Mouse (Mus musculus) stomach, postnatal 0 days (tissue): ENCODE data around the gene Atoh1.
A peak's percentile ranks its signal among the peaks of the same experiment; 100 is the strongest.

ENCODE experiments used
- CTCF ChIP-seq: IDR thresholded peaks from 2 replicates; pipeline ENCODE4 v1.5.1; 2016; ENCODE audit warnings: antibody characterized with exemption, low read depth, mild to moderate bottlenecking, moderate library complexity
- EP300 ChIP-seq: optimal IDR thresholded peaks from 2 replicates; pipeline ENCODE3; 2016; ENCODE audit warnings: antibody characterized with exemption

GRCm38 (mm10) chr6:64683974-64684373 lies 45.0 kb upstream of the Atoh1 start:
- TF ChIP-seq CTCF (peak; percentile 72), EP300 (no peak)
